Mouse (Mus musculus) layer of hippocampus, adult 6 months (tissue): ENCODE results near the gene Olfr498. TPM values are rescaled to one million over a fixed set of nuclear protein-coding genes. Genes with fewer than 3 reads are reported as not detected.

Experiments
- long read RNA-seq, 2 experiments: library from polyadenylated mRNA; unstranded; transcript quantifications; one replicate each; pipeline ENCODE4 v2.0.0; 2019 to 2020
- polyA plus RNA-seq: library from polyadenylated mRNA; unstranded; fragments of <200 nt; fragmentation: Nextera tagmentation; gene quantifications from 2 replicates; pipeline ENCODE4 v1.2.3, GENCODE M21; 2021

Olfr498 gene
- not detected in 2 replicates for polyA plus RNA-seq
- long read RNA-seq, experiment 1 = 0 reads
- long read RNA-seq, experiment 2 = 0 reads

DNA sequence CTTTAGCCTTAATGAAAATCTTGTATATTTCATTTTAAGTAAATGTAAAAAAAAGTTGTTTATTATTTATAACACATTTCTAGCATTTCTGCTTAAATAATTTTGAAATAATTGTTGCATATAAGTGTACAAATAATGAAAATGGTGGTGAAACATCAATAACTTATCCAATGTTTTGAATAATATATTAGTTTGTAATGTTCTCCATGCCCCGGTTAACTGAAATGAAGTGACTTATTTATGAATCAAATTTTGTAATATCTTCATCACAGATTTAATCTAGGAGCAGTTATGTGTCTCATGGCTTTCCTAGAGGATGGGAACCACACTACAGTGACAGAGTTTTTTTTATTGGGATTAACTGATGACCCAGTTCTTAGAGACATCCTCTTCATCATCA lies at the start of gene Olfr498:
Gene Olfr498, plus strand, starts transcription at position 301 of the 400 bp plus-strand sequence.

GRCm38 (mm10) chr7:108420121-108420520 lies 45.0 kb upstream of the Olfr498 start, which contains the start of gene Olfr497:
TSS of gene Olfr497 (plus strand) at chr7:108420421.

Other genes starting within 250 kb of the Olfr498 start
- gene Olfr488, start 207.0 kb upstream of the Olfr498 start, polyA plus RNA-seq = not detected in 2 replicates
- gene Olfr490, start 176.4 kb upstream of the Olfr498 start, polyA plus RNA-seq = not detected in 2 replicates
- gene Olfr491, start 151.9 kb upstream of the Olfr498 start, polyA plus RNA-seq = not detected in 2 replicates
- gene Olfr492, start 141.7 kb upstream of the Olfr498 start, polyA plus RNA-seq = not detected in 2 replicates
- gene Olfr493, start 118.3 kb upstream of the Olfr498 start, polyA plus RNA-seq = not detected in 2 replicates
- not detected in 2 replicates for gene Olfr494, start 100.0 kb upstream of the Olfr498 start, polyA plus RNA-seq
- not detected in 2 replicates for gene Olfr495, start 72.2 kb upstream of the Olfr498 start, polyA plus RNA-seq
- gene Olfr497, start 44.9 kb upstream of the Olfr498 start, polyA plus RNA-seq = not detected in 2 replicates
- not detected in 2 replicates for gene Olfr502, start 59.7 kb downstream of the Olfr498 start, polyA plus RNA-seq
- gene Olfr503, start 79.2 kb downstream of the Olfr498 start, polyA plus RNA-seq = not detected in 2 replicates
- gene Olfr504, start 100.5 kb downstream of the Olfr498 start, polyA plus RNA-seq = not detected in 2 replicates
- not detected in 2 replicates for gene Olfr506, start 145.5 kb downstream of the Olfr498 start, polyA plus RNA-seq
- gene Olfr507, start 156.5 kb downstream of the Olfr498 start, polyA plus RNA-seq = not detected in 2 replicates
- not detected in 2 replicates for gene Olfr508, start 164.7 kb downstream of the Olfr498 start, polyA plus RNA-seq
- gene Olfr509, start 186.6 kb downstream of the Olfr498 start, polyA plus RNA-seq = not detected in 2 replicates
- not detected in 2 replicates for gene Olfr510, start 201.1 kb downstream of the Olfr498 start, polyA plus RNA-seq
- not detected in 2 replicates for gene Olfr512, start 248.0 kb downstream of the Olfr498 start, polyA plus RNA-seq